Mouse (Mus musculus): Measurements from ENCODE around the gene Ankle2. TPM values are rescaled to one million over a fixed set of nuclear protein-coding genes. Genes with fewer than 3 reads are reported as not detected.
A peak's percentile ranks its signal among the peaks of the same experiment; 100 is the strongest.

Ankle2 gene
- total and polyA plus RNA-seq, 3 experiments: 33.2 to 35.7 (median 35.3) TPM

DNA sequence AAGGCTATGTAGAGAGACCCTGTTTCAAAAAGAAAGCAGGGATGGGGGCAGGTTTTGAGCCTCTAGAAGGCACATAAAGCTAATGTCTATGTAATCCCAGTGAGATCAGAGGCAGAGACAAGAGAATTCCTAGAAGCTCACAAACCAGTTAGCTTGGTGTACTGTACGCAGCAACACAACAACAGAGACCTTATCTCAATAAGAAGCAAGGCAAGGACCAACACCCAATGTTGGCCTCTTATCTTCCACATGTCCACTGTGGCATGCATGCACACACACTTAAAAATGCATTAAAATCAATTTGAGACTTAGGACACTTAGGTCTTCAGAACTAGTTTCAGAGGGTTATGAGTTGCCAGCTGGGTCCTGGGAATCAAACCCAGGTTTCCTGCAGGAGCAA, 60.8 kb downstream of the Ankle2 start:
- Histone ChIP-seq H3K27ac (ENCODE audit: insufficient read depth, low read depth) (no peak overlapping the region), H3K9ac (ENCODE audit: insufficient read depth, low read depth) (no peak overlapping the region), H3K4me1 (ENCODE audit: control insufficient read depth in 1 of 2, insufficient read depth in 2 of 2) (peaks cover 5 to 13% of the 10 kb centered on the region in 2 experiments; a peak in 3 of 4 replicates), H3K79me2 (replicated peaks; ENCODE audit: control insufficient read depth, extremely low read depth, insufficient read depth, poor library complexity, severe bottlenecking) (peaks cover 10% of the 10 kb centered on the region), H3K9me3 (replicated peaks; ENCODE audit: low read length) (no peaks in the 10 kb centered on the region), H3K4me2 (ENCODE audit: insufficient read depth, low read depth, poor library complexity, severe bottlenecking) (no peak overlapping the region), H3K27me3 (replicated peaks) (no peaks in the 10 kb centered on the region), H3K4me3 (replicated peaks in 1 of 3; ENCODE audit: low read depth in 2 of 3, low read length in 2 of 3, poor library complexity in 1 of 3) (no peak overlapping the region), H3K36me3 (replicated peaks in 1 of 2; ENCODE audit: control insufficient read depth in 1 of 2, insufficient read depth in 1 of 2, low read length in 1 of 2) (peaks cover 53 to 80% of the 10 kb centered on the region in 2 experiments)
- dilution Hi-C loops (cut with MboI; ENCODE audit: extremely low pct_ligation_motif_present, extremely low pct_unique_long_range_greater_than_20kb, low sequenced_read_pairs) (no loop called here), in situ Hi-C loops (cut with MboI; ENCODE audit: low pct_ligation_motif_present, low pct_unique_long_range_greater_than_20kb, low sequenced_read_pairs) (no loop called here)
- no peak for DNase-seq (ENCODE audit: extremely low read depth)
- TF ChIP-seq KAT2A (IDR thresholded peaks at IDR 0.05; ENCODE audit: insufficient replicate concordance, low read length) (no peak), E2F4 (IDR thresholded peaks at IDR 0.05; ENCODE audit: insufficient replicate concordance, low read depth, low read length) (no peak), ELF1 (IDR thresholded peaks at IDR 0.05; ENCODE audit: low read depth, low read length) (no peak), GABPA (IDR thresholded peaks at IDR 0.05; ENCODE audit: insufficient replicate concordance, low read depth, low read length) (no peak), NRF1 (IDR thresholded peaks at IDR 0.05; ENCODE audit: low read depth, low read length) (no peak), ZMIZ1 (IDR thresholded peaks at IDR 0.05; ENCODE audit: low read depth, low read length) (no peak), RCOR1 (conservative IDR thresholded peaks at IDR 0.05; ENCODE audit: low read depth, low read length) (no peak), MAZ (IDR thresholded peaks at IDR 0.05; ENCODE audit: low read depth, low read length) (no peak)

DNA sequence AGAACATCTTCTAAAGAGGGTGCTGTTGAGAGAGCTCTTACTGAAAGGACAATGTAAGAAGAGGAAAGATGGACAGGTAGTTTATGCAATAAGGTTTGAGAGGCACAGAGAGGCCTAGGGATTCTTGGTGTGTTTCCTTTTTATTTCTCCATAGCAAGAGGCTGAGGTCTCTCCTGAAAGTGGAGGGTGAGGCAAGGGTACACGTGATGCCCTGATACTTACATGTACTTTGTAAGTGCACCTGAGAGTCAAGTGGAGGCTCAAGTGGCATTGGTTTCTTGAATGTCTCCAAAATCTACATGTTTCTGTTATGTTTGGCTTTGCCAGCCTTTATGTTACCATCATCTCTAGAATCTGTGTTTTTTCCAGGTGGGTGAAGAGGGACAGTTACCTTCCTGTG, 65.8 kb downstream of the Ankle2 start:
- Histone ChIP-seq H3K4me3 (replicated peaks in 1 of 3; ENCODE audit: low read depth in 2 of 3, low read length in 2 of 3, poor library complexity in 1 of 3) (no peak overlapping the region), H3K4me2 (ENCODE audit: insufficient read depth, low read depth, poor library complexity, severe bottlenecking) (no peak overlapping the region), H3K79me2 (replicated peaks; ENCODE audit: control insufficient read depth, extremely low read depth, insufficient read depth, poor library complexity, severe bottlenecking) (no peaks in the 10 kb centered on the region; the same call in 1 of the 2 replicates), H3K27ac (ENCODE audit: insufficient read depth, low read depth) (no peak overlapping the region), H3K36me3 (replicated peaks in 1 of 2; ENCODE audit: control insufficient read depth in 1 of 2, insufficient read depth in 1 of 2, low read length in 1 of 2) (peaks cover 69 to 92% of the 10 kb centered on the region in 2 experiments), H3K9me3 (replicated peaks; ENCODE audit: low read length) (no peaks in the 10 kb centered on the region), H3K27me3 (replicated peaks) (no peaks in the 10 kb centered on the region), H3K9ac (ENCODE audit: insufficient read depth, low read depth) (no peak overlapping the region), H3K4me1 (ENCODE audit: control insufficient read depth in 1 of 2, insufficient read depth in 2 of 2) (peaks cover 0 to 18% of the 10 kb centered on the region in 2 experiments; a peak in 2 of 4 replicates)
- no peak for DNase-seq (ENCODE audit: extremely low read depth)
- TF ChIP-seq JUN (IDR thresholded peaks at IDR 0.05; ENCODE audit: insufficient read depth, low read depth, low read length) (no peak), MEF2A (IDR thresholded peaks at IDR 0.05; ENCODE audit: borderline replicate concordance, low read depth, low read length) (no peak)
- in situ Hi-C loops (cut with MboI; ENCODE audit: low pct_ligation_motif_present, low pct_unique_long_range_greater_than_20kb, low sequenced_read_pairs): no loop called here
- dilution Hi-C loops (cut with MboI; ENCODE audit: extremely low pct_ligation_motif_present, extremely low pct_unique_long_range_greater_than_20kb, low sequenced_read_pairs): no loop called here

DNA sequence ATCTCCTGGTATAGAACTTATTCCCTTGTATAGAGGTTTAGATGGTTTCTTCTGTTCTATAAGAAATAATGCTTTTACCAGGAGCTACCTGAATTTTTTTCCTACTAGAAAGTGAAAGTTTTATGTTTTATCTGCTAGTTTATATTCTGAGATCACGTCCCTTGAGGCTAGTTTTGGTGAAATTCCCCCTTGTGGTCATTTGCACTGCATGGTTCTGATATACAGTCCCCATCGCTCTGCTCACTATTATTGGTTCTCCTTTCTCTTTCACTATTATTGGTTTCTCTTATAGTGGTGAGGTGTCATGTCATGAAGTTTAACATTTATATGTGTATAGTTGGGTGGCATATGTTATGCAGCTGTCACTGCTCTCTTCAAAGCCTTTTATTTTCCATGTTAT, 69.8 kb downstream of the Ankle2 start:
- H3K4me3 ChIP-seq (replicated peaks in 1 of 3; ENCODE audit: low read depth in 2 of 3, low read length in 2 of 3, poor library complexity in 1 of 3): no peak overlapping the region
- dilution Hi-C loops (cut with MboI; ENCODE audit: extremely low pct_ligation_motif_present, extremely low pct_unique_long_range_greater_than_20kb, low sequenced_read_pairs) (no loop called here), in situ Hi-C loops (cut with MboI; ENCODE audit: low pct_ligation_motif_present, low pct_unique_long_range_greater_than_20kb, low sequenced_read_pairs) (no loop called here)
- no peak for DNase-seq (ENCODE audit: extremely low read depth)
- H3K4me2 ChIP-seq (ENCODE audit: insufficient read depth, low read depth, poor library complexity, severe bottlenecking): no peak overlapping the region
- no peak overlapping the region for H3K9ac ChIP-seq (ENCODE audit: insufficient read depth, low read depth)
- peaks cover 76 to 94% of the 10 kb centered on the region in 2 experiments for H3K36me3 ChIP-seq (replicated peaks in 1 of 2; ENCODE audit: control insufficient read depth in 1 of 2, insufficient read depth in 1 of 2, low read length in 1 of 2)
- H3K27ac ChIP-seq (ENCODE audit: insufficient read depth, low read depth): no peak overlapping the region
- H3K4me1 ChIP-seq (ENCODE audit: control insufficient read depth in 1 of 2, insufficient read depth in 2 of 2): peaks cover 0 to 16% of the 10 kb centered on the region in 2 experiments; a peak in 2 of 4 replicates
- no peaks in the 10 kb centered on the region for H3K9me3 ChIP-seq (replicated peaks; ENCODE audit: low read length)
- no peaks in the 10 kb centered on the region; the same call in 1 of the 2 replicates for H3K79me2 ChIP-seq (replicated peaks; ENCODE audit: control insufficient read depth, extremely low read depth, insufficient read depth, poor library complexity, severe bottlenecking)
- no peaks in the 10 kb centered on the region for H3K27me3 ChIP-seq (replicated peaks)
- no peak for TF ChIP-seq USF2 (conservative IDR thresholded peaks at IDR 0.05; ENCODE audit: low read depth, low read length)
- 0 out of 4 replicates have a peak, but pooled peaks of 1 of the 2 experiments have one; percentile 5 for TF ChIP-seq CTCF (conservative IDR thresholded peaks at IDR 0.05 in 1 of 2, IDR thresholded peaks at IDR 0.05 in 1 of 2; ENCODE audit: low read depth in 2 of 2, low read length in 2 of 2)

Other genes starting within 250 kb of the Ankle2 start
- 16.0 and 24.5 TPM in 2 replicates for gene Zfp932, start 234.5 kb upstream of the Ankle2 start, total RNA-seq (2012; rRNA removed)
- gene Zfp932, start 234.5 kb upstream of the Ankle2 start, total RNA-seq (2014; rRNA removed): 36.8 and 40.4 TPM in 2 replicates
- 23.6 and 25.2 TPM in 2 replicates for gene Zfp932, start 234.5 kb upstream of the Ankle2 start, polyA plus RNA-seq (2012; ENCODE audit: insufficient read length, low read depth)
- gene Gm17655, start 158.5 kb upstream of the Ankle2 start, total RNA-seq (2012; rRNA removed): 2.3 and 5.7 TPM in 2 replicates
- 4.7 and 5.1 TPM in 2 replicates for gene Gm17655, start 158.5 kb upstream of the Ankle2 start, total RNA-seq (2014; rRNA removed)
- gene Gm17655, start 158.5 kb upstream of the Ankle2 start, polyA plus RNA-seq (2012; ENCODE audit: insufficient read length, low read depth): 1.9 and 2.6 TPM in 2 replicates
- 2.3 and 2.6 TPM in 2 replicates for gene Gm35315, start 136.6 kb upstream of the Ankle2 start, total RNA-seq (2012; rRNA removed)
- gene Gm35315, start 136.6 kb upstream of the Ankle2 start, total RNA-seq (2014; rRNA removed): 3.7 and 4.0 TPM in 2 replicates
- gene Gm35315, start 136.6 kb upstream of the Ankle2 start, polyA plus RNA-seq (2012; ENCODE audit: insufficient read length, low read depth): 3.3 TPM in 2 replicates
- gene Plcxd1, start 131.0 kb upstream of the Ankle2 start, total RNA-seq (2012; rRNA removed): 0.64 and 0.67 TPM in 2 replicates
- gene Plcxd1, start 131.0 kb upstream of the Ankle2 start, total RNA-seq (2014; rRNA removed): not detected in 2 replicates
- 0.98 and 1.3 TPM in 2 replicates for gene Plcxd1, start 131.0 kb upstream of the Ankle2 start, polyA plus RNA-seq (2012; ENCODE audit: insufficient read length, low read depth)
- 39.6 and 40.1 TPM in 2 replicates for gene Gtpbp6, start 122.8 kb upstream of the Ankle2 start, total RNA-seq (2012; rRNA removed)
- 12.2 and 14.4 TPM in 2 replicates for gene Gtpbp6, start 122.8 kb upstream of the Ankle2 start, total RNA-seq (2014; rRNA removed)
- gene Gtpbp6, start 122.8 kb upstream of the Ankle2 start, polyA plus RNA-seq (2012; ENCODE audit: insufficient read length, low read depth): 24.5 and 27.9 TPM in 2 replicates
- gene Zfp605, start 120.9 kb upstream of the Ankle2 start, total RNA-seq (2012; rRNA removed): 4.3 and 5.9 TPM in 2 replicates
- gene Zfp605, start 120.9 kb upstream of the Ankle2 start, total RNA-seq (2014; rRNA removed): 4.2 and 5.3 TPM in 2 replicates
- 3.6 and 3.9 TPM in 2 replicates for gene Zfp605, start 120.9 kb upstream of the Ankle2 start, polyA plus RNA-seq (2012; ENCODE audit: insufficient read length, low read depth)
- 33.6 and 40.8 TPM in 2 replicates for gene Chfr, start 95.2 kb upstream of the Ankle2 start, total RNA-seq (2012; rRNA removed)
- 23.8 and 23.9 TPM in 2 replicates for gene Chfr, start 95.2 kb upstream of the Ankle2 start, total RNA-seq (2014; rRNA removed)
- 36.0 and 38.5 TPM in 2 replicates for gene Chfr, start 95.2 kb upstream of the Ankle2 start, polyA plus RNA-seq (2012; ENCODE audit: insufficient read length, low read depth)
- gene Golga3, start 54.3 kb upstream of the Ankle2 start, total RNA-seq (2012; rRNA removed): 15.0 and 15.7 TPM in 2 replicates
- gene Golga3, start 54.3 kb upstream of the Ankle2 start, total RNA-seq (2014; rRNA removed): 10.0 and 10.8 TPM in 2 replicates
- 18.0 and 18.2 TPM in 2 replicates for gene Golga3, start 54.3 kb upstream of the Ankle2 start, polyA plus RNA-seq (2012; ENCODE audit: insufficient read length, low read depth)
- 62.8 and 70.0 TPM in 2 replicates for gene Pgam5, start 38.9 kb downstream of the Ankle2 start, total RNA-seq (2012; rRNA removed)
- 127 and 128 TPM in 2 replicates for gene Pgam5, start 38.9 kb downstream of the Ankle2 start, total RNA-seq (2014; rRNA removed)
- gene Pgam5, start 38.9 kb downstream of the Ankle2 start, polyA plus RNA-seq (2012; ENCODE audit: insufficient read length, low read depth): 57.1 and 64.8 TPM in 2 replicates
- gene Pxmp2, start 55.2 kb downstream of the Ankle2 start, total RNA-seq (2012; rRNA removed): 4.6 and 5.4 TPM in 2 replicates
- gene Pxmp2, start 55.2 kb downstream of the Ankle2 start, total RNA-seq (2014; rRNA removed): 4.5 and 4.7 TPM in 2 replicates
- gene Pxmp2, start 55.2 kb downstream of the Ankle2 start, polyA plus RNA-seq (2012; ENCODE audit: insufficient read length, low read depth): 3.5 and 3.9 TPM in 2 replicates
- gene Pole, start 55.3 kb downstream of the Ankle2 start, total RNA-seq (2012; rRNA removed): 50.7 and 55.0 TPM in 2 replicates
- gene Pole, start 55.3 kb downstream of the Ankle2 start, total RNA-seq (2014; rRNA removed): 45.6 and 46.0 TPM in 2 replicates
- gene Pole, start 55.3 kb downstream of the Ankle2 start, polyA plus RNA-seq (2012; ENCODE audit: insufficient read length, low read depth): 56.4 and 60.2 TPM in 2 replicates
- gene P2rx2, start 112.2 kb downstream of the Ankle2 start, total RNA-seq (2012; rRNA removed): not detected in 2 replicates
- gene P2rx2, start 112.2 kb downstream of the Ankle2 start, total RNA-seq (2014; rRNA removed): not detected in 2 replicates
- gene P2rx2, start 112.2 kb downstream of the Ankle2 start, polyA plus RNA-seq (2012; ENCODE audit: insufficient read length, low read depth): 0.45 and 0.76 TPM in 2 replicates
- not detected in 2 replicates for gene Lrcol1, start 113.7 kb downstream of the Ankle2 start, total RNA-seq (2012; rRNA removed)
- not detected in 2 replicates for gene Lrcol1, start 113.7 kb downstream of the Ankle2 start, total RNA-seq (2014; rRNA removed)
- not detected in 2 replicates for gene Lrcol1, start 113.7 kb downstream of the Ankle2 start, polyA plus RNA-seq (2012; ENCODE audit: insufficient read length, low read depth)
- gene Fbrsl1, start 217.5 kb downstream of the Ankle2 start, total RNA-seq (2012; rRNA removed): 9.1 and 9.8 TPM in 2 replicates
- gene Fbrsl1, start 217.5 kb downstream of the Ankle2 start, total RNA-seq (2014; rRNA removed): 3.0 and 4.1 TPM in 2 replicates
- gene Fbrsl1, start 217.5 kb downstream of the Ankle2 start, polyA plus RNA-seq (2012; ENCODE audit: insufficient read length, low read depth): 26.7 and 32.0 TPM in 2 replicates